Mouse (Mus musculus) spleen, adult 2 months (tissue): ENCODE results near the gene Cacnb3.

Experiments
- CTCF ChIP-seq: fragments of 200-500 bp; IDR thresholded peaks from 2 replicates; pipeline ENCODE4 v1.5.1; 2011; ENCODE audit warnings: mild to moderate bottlenecking, inconsistent platforms; ENCODE audit not compliant: insufficient read depth, insufficient read length, insufficient replicate concordance; ENCODE audit errors: extremely low read depth
- POLR2A ChIP-seq: fragments of 200-500 bp; IDR thresholded peaks from 2 replicates; pipeline ENCODE4 v1.6.1; 2011; ENCODE audit warnings: low read depth, low read length, inconsistent platforms

- no peak for TF ChIP-seq POLR2A
- no peak for TF ChIP-seq CTCF
Observed at GRCm38 (mm10) chr15:98606051-98606536, 24.5 kb upstream of the Cacnb3 start.
